Mouse (Mus musculus) CH12.LX (cell line): ENCODE measurements at regions not wholly inside any gene's neighbourhood (a gene's known extent, or its start where the extent isn't known, plus 50 kb on each side); places are given as distances from the start of the nearest gene placed in this dataset.
A peak's percentile ranks its signal among the peaks of the same experiment; 100 is the strongest.

Experiments
- DNase-seq: peaks from one replicate; pipeline ENCODE4 v3.0.0-alpha.2; 2013; ENCODE audit errors: extremely low read depth
- H3K27ac ChIP-seq: 2 replicates; pipeline ENCODE4 v1.5.1; 2012; ENCODE audit warnings: low read depth, mild to moderate bottlenecking, control low read depth, moderate library complexity; ENCODE audit not compliant: insufficient read depth
- H3K27me3 ChIP-seq: replicated peaks from 2 replicates; pipeline ENCODE3; 2012; ENCODE audit warnings: inconsistent platforms
- H3K36me3 ChIP-seq, 2 experiments: replicated peaks in 1 of 2; 2 replicates each; pipeline versions ENCODE3 to v1.6.1; 2012; ENCODE audit warnings: inconsistent platforms in 1 of 2, low read length in 1 of 2, mild to moderate bottlenecking in 1 of 2, mixed read lengths in 1 of 2, moderate library complexity in 1 of 2; ENCODE audit not compliant: control insufficient read depth in 1 of 2, insufficient read depth in 1 of 2
- H3K4me1 ChIP-seq, 2 experiments: 2 replicates each; pipeline ENCODE4 v1.6.1; 2012; ENCODE audit warnings: inconsistent platforms in 1 of 2, moderate library complexity in 1 of 2; ENCODE audit not compliant: insufficient read depth in 2 of 2, control insufficient read depth in 1 of 2
- H3K4me2 ChIP-seq: 2 replicates; pipeline ENCODE4 v1.6.1; 2012; ENCODE audit warnings: low read depth, mild to moderate bottlenecking, control low read depth; ENCODE audit not compliant: poor library complexity, insufficient read depth, severe bottlenecking
- H3K4me3 ChIP-seq, 3 experiments: fragments of 150-350 bp in 1 of 3; sonication (generic) in 1 of 3; replicated peaks in 1 of 3; 2 replicates each; pipeline versions ENCODE3 to v1.5.1; 2011 to 2012; ENCODE audit warnings: low read depth in 2 of 3, low read length in 2 of 3, mild to moderate bottlenecking in 2 of 3, moderate library complexity in 2 of 3, control low read depth in 1 of 3, improper control_type of control experiment in 1 of 3, inconsistent platforms in 1 of 3, mixed read lengths in 1 of 3; ENCODE audit not compliant: poor library complexity in 1 of 3
- H3K79me2 ChIP-seq: replicated peaks from 2 replicates; pipeline ENCODE4 v1.6.1; 2012; ENCODE audit warnings: mild to moderate bottlenecking, moderate library complexity; ENCODE audit not compliant: control insufficient read depth, poor library complexity, insufficient read depth, severe bottlenecking; ENCODE audit errors: extremely low read depth
- H3K9ac ChIP-seq: 2 replicates; pipeline ENCODE4 v1.6.1; 2012; ENCODE audit warnings: low read depth, mild to moderate bottlenecking, control low read depth, moderate library complexity; ENCODE audit not compliant: insufficient read depth
- H3K9me3 ChIP-seq: replicated peaks from 2 replicates; pipeline ENCODE3; 2012; ENCODE audit warnings: low read length, inconsistent platforms, mixed read lengths
- BHLHE40 ChIP-seq: IDR thresholded peaks from 2 replicates; pipeline ENCODE4 v1.6.1; 2011; ENCODE audit warnings: mild to moderate bottlenecking, low read depth, low read length, improper control_type of control experiment
- CHD1 ChIP-seq: IDR thresholded peaks from 2 replicates; pipeline ENCODE4 v1.6.1; 2012; ENCODE audit warnings: low read depth, low read length, improper control_type of control experiment, inconsistent platforms
- CHD2 ChIP-seq: IDR thresholded peaks from 2 replicates; pipeline ENCODE4 v1.6.1; 2011; ENCODE audit warnings: low read length, improper control_type of control experiment
- CTCF ChIP-seq, 2 experiments: IDR thresholded peaks in 1 of 2; conservative IDR thresholded peaks in 1 of 2; 2 replicates each; pipeline ENCODE4 v1.5.1; 2011 to 2012; ENCODE audit warnings: low read depth in 2 of 2, low read length in 2 of 2, improper control_type of control experiment in 1 of 2, inconsistent platforms in 1 of 2, mild to moderate bottlenecking in 1 of 2, moderate library complexity in 1 of 2
- E2F4 ChIP-seq: IDR thresholded peaks from 2 replicates; pipeline ENCODE4 v1.6.1; 2011; ENCODE audit warnings: low read depth, low read length, improper control_type of control experiment; ENCODE audit not compliant: insufficient replicate concordance
- ELF1 ChIP-seq: IDR thresholded peaks from 2 replicates; pipeline ENCODE4 v1.6.1; 2014; ENCODE audit warnings: low read depth, mild to moderate bottlenecking, inconsistent platforms, low read length, improper control_type of control experiment
- EP300 ChIP-seq: IDR thresholded peaks from 2 replicates; pipeline ENCODE4 v1.6.1; 2011; ENCODE audit warnings: low read length, improper control_type of control experiment
- ETS1 ChIP-seq: conservative IDR thresholded peaks from 2 replicates; pipeline ENCODE4 v1.6.1; 2012; ENCODE audit warnings: low read depth, mild to moderate bottlenecking, inconsistent platforms, low read length, improper control_type of control experiment, moderate library complexity
- GABPA ChIP-seq: IDR thresholded peaks from 2 replicates; pipeline ENCODE4 v1.6.1; 2012; ENCODE audit warnings: low read depth, low read length, improper control_type of control experiment, inconsistent platforms; ENCODE audit not compliant: insufficient replicate concordance
- HCFC1 ChIP-seq: IDR thresholded peaks from 2 replicates; pipeline ENCODE4 v1.6.1; 2012; ENCODE audit warnings: low read depth, mild to moderate bottlenecking, inconsistent platforms, low read length, improper control_type of control experiment
- IRF4 ChIP-seq: IDR thresholded peaks from 2 replicates; pipeline ENCODE4 v1.6.1; 2014; ENCODE audit warnings: low read depth, mild to moderate bottlenecking, inconsistent platforms, low read length, improper control_type of control experiment
- JUN ChIP-seq: IDR thresholded peaks from 2 replicates; pipeline ENCODE4 v1.6.1; 2011; ENCODE audit warnings: low read depth, mild to moderate bottlenecking, low read length, improper control_type of control experiment, moderate library complexity; ENCODE audit not compliant: insufficient read depth
- JUND ChIP-seq: conservative IDR thresholded peaks from 2 replicates; pipeline ENCODE4 v1.6.1; 2011; ENCODE audit warnings: low read depth, low read length, improper control_type of control experiment
- KAT2A ChIP-seq: IDR thresholded peaks from 2 replicates; pipeline ENCODE4 v1.6.1; 2012; ENCODE audit warnings: low read length, improper control_type of control experiment, inconsistent platforms; ENCODE audit not compliant: insufficient replicate concordance
- MAX ChIP-seq: IDR thresholded peaks from 2 replicates; pipeline ENCODE4 v1.6.1; 2011; ENCODE audit warnings: low read length, improper control_type of control experiment
- MAZ ChIP-seq: IDR thresholded peaks from 2 replicates; pipeline ENCODE4 v1.6.1; 2012; ENCODE audit warnings: low read depth, mild to moderate bottlenecking, inconsistent platforms, low read length, improper control_type of control experiment, moderate library complexity
- MEF2A ChIP-seq: IDR thresholded peaks from 2 replicates; pipeline ENCODE4 v1.6.1; 2014; ENCODE audit warnings: low read depth, mild to moderate bottlenecking, inconsistent platforms, low read length, improper control_type of control experiment, borderline replicate concordance
- MXI1 ChIP-seq: IDR thresholded peaks from 2 replicates; pipeline ENCODE4 v1.6.1; 2011; ENCODE audit warnings: mild to moderate bottlenecking, low read depth, low read length, improper control_type of control experiment
- MYC ChIP-seq: IDR thresholded peaks from 2 replicates; pipeline ENCODE4 v1.6.1; 2011; ENCODE audit warnings: low read depth, mild to moderate bottlenecking, improper control_type of control experiment, low read length
- NELFE ChIP-seq: IDR thresholded peaks from 2 replicates; pipeline ENCODE4 v1.6.1; 2011; ENCODE audit warnings: low read depth, low read length, improper control_type of control experiment
- NRF1 ChIP-seq: IDR thresholded peaks from 2 replicates; pipeline ENCODE4 v1.6.1; 2014; ENCODE audit warnings: low read depth, mild to moderate bottlenecking, inconsistent platforms, low read length, improper control_type of control experiment, moderate library complexity
- PAX5 ChIP-seq: IDR thresholded peaks from 2 replicates; pipeline ENCODE4 v1.6.1; 2012; ENCODE audit warnings: low read length, inconsistent platforms, mixed read lengths
- POLR2AphosphoS2 ChIP-seq: IDR thresholded peaks from 2 replicates; pipeline ENCODE4 v1.6.1; 2011; ENCODE audit warnings: low read depth, low read length, improper control_type of control experiment
- RAD21 ChIP-seq: IDR thresholded peaks from 2 replicates; pipeline ENCODE4 v1.6.1; 2011; ENCODE audit warnings: low read depth, mild to moderate bottlenecking, low read length, improper control_type of control experiment, moderate library complexity
- RCOR1 ChIP-seq: conservative IDR thresholded peaks from 2 replicates; pipeline ENCODE4 v1.6.1; 2012; ENCODE audit warnings: low read depth, mild to moderate bottlenecking, inconsistent platforms, low read length, improper control_type of control experiment
- TBP ChIP-seq: conservative IDR thresholded peaks from 2 replicates; pipeline ENCODE4 v1.6.1; 2011; ENCODE audit warnings: low read depth, low read length, improper control_type of control experiment
- TCF12 ChIP-seq: IDR thresholded peaks from 2 replicates; pipeline ENCODE4 v1.6.1; 2014; ENCODE audit warnings: low read depth, mild to moderate bottlenecking, inconsistent platforms, low read length, improper control_type of control experiment
- UBTF ChIP-seq: IDR thresholded peaks from 2 replicates; pipeline ENCODE4 v1.6.1; 2012; ENCODE audit warnings: low read depth, mild to moderate bottlenecking, inconsistent platforms, low read length, improper control_type of control experiment, moderate library complexity
- USF1 ChIP-seq: IDR thresholded peaks from 2 replicates; pipeline ENCODE4 v1.6.1; 2014; ENCODE audit warnings: low read depth, mild to moderate bottlenecking, inconsistent platforms, low read length, improper control_type of control experiment
- USF2 ChIP-seq: conservative IDR thresholded peaks from 2 replicates; pipeline ENCODE4 v1.6.1; 2011; ENCODE audit warnings: low read depth, low read length, improper control_type of control experiment
- ZKSCAN1 ChIP-seq: IDR thresholded peaks from 2 replicates; pipeline ENCODE4 v1.6.1; 2012; ENCODE audit warnings: low read depth, inconsistent platforms, low read length, improper control_type of control experiment, borderline replicate concordance
- ZMIZ1 ChIP-seq: IDR thresholded peaks from 2 replicates; pipeline ENCODE4 v1.6.1; 2012; ENCODE audit warnings: low read depth, mild to moderate bottlenecking, inconsistent platforms, low read length, improper control_type of control experiment
- ZNF384 ChIP-seq: IDR thresholded peaks from 2 replicates; pipeline ENCODE4 v1.6.1; 2012; ENCODE audit warnings: low read depth, low read length, improper control_type of control experiment, inconsistent platforms
- dilution Hi-C: fragments of 300-500 bp; cut with MboI; formaldehyde crosslinking; loops from 2 replicates; pipeline ENCODE4 v1.14.3; 2020; ENCODE audit warnings: low sequenced_read_pairs; ENCODE audit not compliant: extremely low pct_unique_long_range_greater_than_20kb, extremely low pct_ligation_motif_present
- in situ Hi-C: fragments of 300-500 bp; cut with MboI; formaldehyde crosslinking; loops from 3 replicates; pipeline ENCODE4 v1.14.3; 2019; ENCODE audit warnings: low sequenced_read_pairs, low pct_ligation_motif_present, low pct_unique_long_range_greater_than_20kb, mixed read lengths

GRCm38 (mm10) chr11:63753260-63753659 is 168.8 kb downstream of the Hs3st3b1 start:
- Histone ChIP-seq H3K9ac (no peak overlapping the region), H3K9me3 (no peaks in the 10 kb centered on the region), H3K27ac (no peak overlapping the region), H3K4me1 (peaks cover 20 to 30% of the 10 kb centered on the region in 2 experiments), H3K36me3 (no peaks in the 10 kb centered on the region), H3K4me3 (no peak overlapping the region), H3K27me3 (no peaks in the 10 kb centered on the region), H3K79me2 (no peaks in the 10 kb centered on the region), H3K4me2 (no peak overlapping the region)
- no peak for DNase-seq
- TF ChIP-seq ZKSCAN1 (no peak), CHD2 (no peak), GABPA (no peak)
- dilution Hi-C loops (no loop called here), in situ Hi-C loops (no loop called here)

GRCm38 (mm10) chr11:63754826-63755225 is 167.3 kb downstream of the Hs3st3b1 start:
- H3K9me3 ChIP-seq = no peaks in the 10 kb centered on the region
- in situ Hi-C loops = no loop called here
- no peak for TF ChIP-seq HCFC1
- no peak; the same call in 1 of the 2 replicates for TF ChIP-seq MEF2A
- no peak for TF ChIP-seq MYC
- no peak for TF ChIP-seq ELF1
- peak; percentile 76 for TF ChIP-seq JUN
- TF ChIP-seq IRF4 = peak; percentile 96
- TF ChIP-seq NELFE = no peak
- TF ChIP-seq CTCF (conservative IDR thresholded peaks at IDR 0.05 in 1 of 2, IDR thresholded peaks at IDR 0.05 in 1 of 2; ENCODE audit: low read depth in 2 of 2, low read length in 2 of 2) = no peak
- no peak for TF ChIP-seq RAD21
- no peak for TF ChIP-seq POLR2AphosphoS2
- TF ChIP-seq UBTF = no peak
- TF ChIP-seq USF1 = no peak
- peak; percentile 52; the same call in 1 of the 2 replicates for TF ChIP-seq ETS1
- no peak for TF ChIP-seq GABPA
- 0 out of 2 replicates have a peak, but pooled peaks have one; percentile 35 for TF ChIP-seq TCF12
- TF ChIP-seq EP300 = peak; percentile 72
- TF ChIP-seq MAX = no peak
- no peak for TF ChIP-seq NRF1
- no peak for TF ChIP-seq TBP
- no peak for TF ChIP-seq CHD1
- TF ChIP-seq MXI1 = no peak
- no peak for TF ChIP-seq KAT2A
- TF ChIP-seq RCOR1 = no peak
- TF ChIP-seq ZMIZ1 = no peak
- TF ChIP-seq USF2 = no peak
- no peak for TF ChIP-seq MAZ
- TF ChIP-seq E2F4 = no peak
- TF ChIP-seq JUND = peak; percentile 84
- TF ChIP-seq CHD2 = no peak
- no peak for TF ChIP-seq ZKSCAN1
- peak; percentile 71 for TF ChIP-seq ZNF384
- TF ChIP-seq BHLHE40 = no peak
- TF ChIP-seq PAX5 = no peak

More at GRCm38 (mm10) chr11:63754826-63755225, 167.3 kb downstream of the Hs3st3b1 start:
- H3K9ac ChIP-seq = no peak overlapping the region
- H3K79me2 ChIP-seq = no peaks in the 10 kb centered on the region
- peak; percentile 41 for DNase-seq
- peaks cover 19 to 45% of the 10 kb centered on the region in 2 experiments for H3K4me1 ChIP-seq
- dilution Hi-C loops = no loop called here
- no peaks in the 10 kb centered on the region for H3K36me3 ChIP-seq
- no peak overlapping the region for H3K4me3 ChIP-seq
- H3K4me2 ChIP-seq = no peak overlapping the region; the same call in 1 of the 2 replicates
- peak overlapping the region; percentile 24 for H3K27ac ChIP-seq
- no peaks in the 10 kb centered on the region for H3K27me3 ChIP-seq
